Mouse (Mus musculus): ENCODE measurements around the gene Caly. TPM values are rescaled to one million over a fixed set of nuclear protein-coding genes. Genes with fewer than 3 reads are reported as not detected.

Caly gene
- total and polyA plus RNA-seq, 2 experiments from 2014 or later: 0.70 to 1.9 TPM

GRCm38 (mm10) chr7:140081408-140082241, 723 bp downstream of the Caly start:
- no peak for DNase-seq (ENCODE audit: low spot score)
- H3K9me3 ChIP-seq (replicated peaks; ENCODE audit: control insufficient read depth, low read length): no peaks in the 10 kb centered on the region
- no peaks in the 10 kb centered on the region for H3K36me3 ChIP-seq (replicated peaks; ENCODE audit: control insufficient read depth, insufficient read depth, low read length)
- no peaks in the 10 kb centered on the region for H3K4me1 ChIP-seq (ENCODE audit: control insufficient read depth, insufficient read depth)
- TF ChIP-seq CTCF (IDR thresholded peaks at IDR 0.05; ENCODE audit: low read depth): no peak
- TF ChIP-seq EP300 (IDR thresholded peaks at IDR 0.05; ENCODE audit: low read depth): no peak
- H3K27me3 ChIP-seq (ENCODE audit: control insufficient read depth, insufficient read depth, low read length): peaks cover 45% of the 10 kb centered on the region
- H3K4me3 ChIP-seq (ENCODE audit: low read depth, low read length): no peak overlapping the region
- no peak overlapping the region for H3K9ac ChIP-seq (replicated peaks; ENCODE audit: low read depth, low read length)
- 20% methylated on average over 20 of the region's 20 CpGs for WGBS
- H3K27ac ChIP-seq (ENCODE audit: low read depth): no peak overlapping the region
- no peak overlapping the region for H3K4me2 ChIP-seq (ENCODE audit: low read depth, low read length)
- ATAC-seq (ENCODE audit: insufficient read depth, low read depth): no peak

GRCm38 (mm10) chr7:140080503-140081156, 1.7 kb downstream of the Caly start:
- Histone ChIP-seq H3K27ac (ENCODE audit: low read depth) (no peak overlapping the region), H3K36me3 (replicated peaks; ENCODE audit: control insufficient read depth, insufficient read depth, low read length) (no peaks in the 10 kb centered on the region), H3K9me3 (replicated peaks; ENCODE audit: control insufficient read depth, low read length) (no peaks in the 10 kb centered on the region), H3K4me2 (ENCODE audit: low read depth, low read length) (peak overlapping the region; percentile 4; the same call in 1 of the 2 replicates), H3K4me1 (ENCODE audit: control insufficient read depth, insufficient read depth) (no peaks in the 10 kb centered on the region), H3K4me3 (ENCODE audit: low read depth, low read length) (0 out of 2 replicates have a peak overlapping the region, but pooled peaks have one; percentile 6), H3K9ac (replicated peaks; ENCODE audit: low read depth, low read length) (no peak overlapping the region), H3K27me3 (ENCODE audit: control insufficient read depth, insufficient read depth, low read length) (peaks cover 45% of the 10 kb centered on the region)
- TF ChIP-seq CTCF (IDR thresholded peaks at IDR 0.05; ENCODE audit: low read depth) (no peak), EP300 (IDR thresholded peaks at IDR 0.05; ENCODE audit: low read depth) (no peak)
- WGBS: 5% methylated on average over 24 of the region's 24 CpGs
- peak; percentile 27; the same call in 1 of the 2 replicates for ATAC-seq (ENCODE audit: insufficient read depth, low read depth)
- DNase-seq (ENCODE audit: low spot score): peak; percentile 28

GRCm38 (mm10) chr7:140078711-140079110, 3.6 kb downstream of the Caly start:
- 6% methylated on average over 5 of the region's 5 CpGs for WGBS
- no peaks in the 10 kb centered on the region for H3K36me3 ChIP-seq (replicated peaks; ENCODE audit: control insufficient read depth, insufficient read depth, low read length)
- DNase-seq (ENCODE audit: low spot score) (peak; percentile 32), ATAC-seq (ENCODE audit: insufficient read depth, low read depth) (no peak)
- H3K4me3 ChIP-seq (ENCODE audit: low read depth, low read length): no peak overlapping the region
- no peak overlapping the region for H3K27ac ChIP-seq (ENCODE audit: low read depth)
- no peak overlapping the region for H3K4me2 ChIP-seq (ENCODE audit: low read depth, low read length)
- no peaks in the 10 kb centered on the region for H3K9me3 ChIP-seq (replicated peaks; ENCODE audit: control insufficient read depth, low read length)
- peak; percentile 84 for TF ChIP-seq CTCF (IDR thresholded peaks at IDR 0.05; ENCODE audit: low read depth)
- TF ChIP-seq EP300 (IDR thresholded peaks at IDR 0.05; ENCODE audit: low read depth): no peak
- no peaks in the 10 kb centered on the region for H3K4me1 ChIP-seq (ENCODE audit: control insufficient read depth, insufficient read depth)
- H3K9ac ChIP-seq (replicated peaks; ENCODE audit: low read depth, low read length): no peak overlapping the region
- H3K27me3 ChIP-seq (ENCODE audit: control insufficient read depth, insufficient read depth, low read length): peaks cover 45% of the 10 kb centered on the region

DNA sequence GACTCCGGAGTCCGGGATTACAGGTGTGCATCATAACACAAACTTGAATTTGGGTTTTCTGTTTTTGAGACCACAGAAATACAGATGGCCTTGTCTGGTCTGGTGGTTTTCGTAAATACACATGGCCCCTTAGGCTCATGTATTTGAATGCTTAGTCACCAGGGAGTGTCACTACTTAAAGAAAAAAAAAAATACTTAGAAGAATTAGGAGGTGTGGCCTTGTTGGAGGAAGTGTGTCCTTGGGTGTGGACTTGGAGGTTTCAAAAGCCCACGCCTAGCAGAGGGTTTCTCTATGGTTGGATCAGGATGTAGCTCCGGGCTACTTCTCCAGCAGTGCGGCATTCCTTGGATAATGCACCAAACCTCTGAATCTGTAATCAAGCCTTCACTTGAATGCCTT, 4.7 kb downstream of the Caly start:
- H3K4me3 ChIP-seq (ENCODE audit: low read depth, low read length): no peak overlapping the region
- H3K4me2 ChIP-seq (ENCODE audit: low read depth, low read length): no peak overlapping the region
- ATAC-seq (ENCODE audit: insufficient read depth, low read depth): no peak
- H3K9me3 ChIP-seq (replicated peaks; ENCODE audit: control insufficient read depth, low read length): no peaks in the 10 kb centered on the region
- WGBS: 64% methylated on average over 6 of the region's 6 CpGs
- no peaks in the 10 kb centered on the region for H3K4me1 ChIP-seq (ENCODE audit: control insufficient read depth, insufficient read depth)
- H3K36me3 ChIP-seq (replicated peaks; ENCODE audit: control insufficient read depth, insufficient read depth, low read length): no peaks in the 10 kb centered on the region
- no peak for TF ChIP-seq CTCF (IDR thresholded peaks at IDR 0.05; ENCODE audit: low read depth)
- TF ChIP-seq EP300 (IDR thresholded peaks at IDR 0.05; ENCODE audit: low read depth): no peak
- no peak for DNase-seq (ENCODE audit: low spot score)
- no peak overlapping the region for H3K27ac ChIP-seq (ENCODE audit: low read depth)
- peaks cover 42% of the 10 kb centered on the region for H3K27me3 ChIP-seq (ENCODE audit: control insufficient read depth, insufficient read depth, low read length)
- no peak overlapping the region for H3K9ac ChIP-seq (replicated peaks; ENCODE audit: low read depth, low read length)

- peak overlapping the region; percentile 67 for H3K4me2 ChIP-seq (ENCODE audit: low read depth, low read length)
- peak overlapping the region; percentile 38 for H3K4me3 ChIP-seq (ENCODE audit: low read depth, low read length)
- no peaks in the 10 kb centered on the region for H3K4me1 ChIP-seq (ENCODE audit: control insufficient read depth, insufficient read depth)
- DNase-seq (ENCODE audit: low spot score): no peak
- 27% methylated on average over 37 of the region's 39 CpGs for WGBS
- TF ChIP-seq EP300 (IDR thresholded peaks at IDR 0.05; ENCODE audit: low read depth): no peak
- TF ChIP-seq CTCF (IDR thresholded peaks at IDR 0.05; ENCODE audit: low read depth): no peak
- H3K27ac ChIP-seq (ENCODE audit: low read depth): no peak overlapping the region
- peak; percentile 64 for ATAC-seq (ENCODE audit: insufficient read depth, low read depth)
- H3K27me3 ChIP-seq (ENCODE audit: control insufficient read depth, insufficient read depth, low read length): peaks cover 30% of the 10 kb centered on the region
- no peaks in the 10 kb centered on the region for H3K9me3 ChIP-seq (replicated peaks; ENCODE audit: control insufficient read depth, low read length)
- peak overlapping the region; percentile 37; the same call in 1 of the 2 replicates for H3K9ac ChIP-seq (replicated peaks; ENCODE audit: low read depth, low read length)
- no peaks in the 10 kb centered on the region for H3K36me3 ChIP-seq (replicated peaks; ENCODE audit: control insufficient read depth, insufficient read depth, low read length)
Observed at GRCm38 (mm10) chr7:140070042-140070711, 12.2 kb downstream of the Caly start.

Data from heart, postnatal 0 days (tissue).